Mouse (Mus musculus) heart, adult 10 weeks (tissue): ENCODE data around the gene Isoc2b. TPM values are rescaled to one million over a fixed set of nuclear protein-coding genes. Genes with fewer than 3 reads are reported as not detected.

Source experiments
- polyA plus RNA-seq: library from polyadenylated mRNA; stranded (reverse); fragments of 350-450 nt; fragmentation: Illumina TruSeq; extraction: RNeasy Lipid Tissue Mini Kit (QIAGEN cat#74804); gene quantifications from one replicate; pipeline ENCODE4 v1.2.3, GENCODE M21; 2014; ENCODE audit warnings: low read depth, low replicate concordance

Isoc2b gene
- polyA plus RNA-seq, result 13.4 TPM

GRCm38 (mm10) chr7:4870133-4870532, at the start of gene Isoc2b:
Gene Isoc2b (minus strand): TSS chr7:4870258.

GRCm38 (mm10) chr7:4915007-4915665, 45.1 kb upstream of the Isoc2b start, which contains the start of gene Zfp628:
Gene Zfp628 (plus strand): TSS chr7:4915217.

GRCm38 (mm10) chr7:4906466-4906950, 36.5 kb upstream of the Isoc2b start, which contains the start of gene Gm36210:
Gene Gm36210 (minus strand): TSS chr7:4906516.

GRCm38 (mm10) chr7:4876753-4877221, 6.7 kb upstream of the Isoc2b start, which contains the start of gene Isoc2a:
Gene Isoc2a (plus strand): TSS chr7:4877153.

GRCm38 (mm10) chr7:4844245-4844916, 25.7 kb downstream of the Isoc2b start, which contains the start of gene Shisa7:
Gene Shisa7 (minus strand): TSS chr7:4844696.

GRCm38 (mm10) chr7:4812303-4813104, 57.6 kb downstream of the Isoc2b start, which contains the start of gene Ube2s:
Gene Ube2s (minus strand): TSS chr7:4812590.

Other genes with a start within 250 kb of the Isoc2b start
- 7.5 TPM for gene Tmem86b, start 238.8 kb downstream of the Isoc2b start, polyA plus RNA-seq
- gene Ppp6r1, start 211.2 kb downstream of the Isoc2b start, polyA plus RNA-seq, result 64.9 TPM
- 37.1 TPM for gene Hspbp1, start 185.2 kb downstream of the Isoc2b start, polyA plus RNA-seq
- 2.1 TPM for gene Brsk1, start 179.7 kb downstream of the Isoc2b start, polyA plus RNA-seq
- gene Tmem150b, start 145.0 kb downstream of the Isoc2b start, polyA plus RNA-seq, result not detected
- 22.8 TPM for gene Kmt5c, start 130.1 kb downstream of the Isoc2b start, polyA plus RNA-seq
- 10.7 TPM for gene Cox6b2, start 117.2 kb downstream of the Isoc2b start, polyA plus RNA-seq
- gene Fam71e2, start 99.0 kb downstream of the Isoc2b start, polyA plus RNA-seq, result not detected
- gene Il11, start 87.4 kb downstream of the Isoc2b start, polyA plus RNA-seq, result not detected
- gene Tmem190, start 87.3 kb downstream of the Isoc2b start, polyA plus RNA-seq, result not detected
- gene Tmem238, start 80.6 kb downstream of the Isoc2b start, polyA plus RNA-seq, result 6.3 TPM
- gene Rpl28, start 77.4 kb downstream of the Isoc2b start, polyA plus RNA-seq, result 392 TPM
- gene Ube2s, start 57.7 kb downstream of the Isoc2b start, polyA plus RNA-seq, result 101 TPM
- not detected for gene Shisa7, start 25.6 kb downstream of the Isoc2b start, polyA plus RNA-seq
- gene Isoc2a, start 6.9 kb upstream of the Isoc2b start, polyA plus RNA-seq, result 45.8 TPM
- gene Gm36210, start 36.3 kb upstream of the Isoc2b start, polyA plus RNA-seq, result not detected
- 4.9 TPM for gene Zfp628, start 45.0 kb upstream of the Isoc2b start, polyA plus RNA-seq
- gene Nat14, start 51.8 kb upstream of the Isoc2b start, polyA plus RNA-seq, result 4.8 TPM
- gene Ssc5d, start 55.5 kb upstream of the Isoc2b start, polyA plus RNA-seq, result 4.7 TPM
- gene Sbk2, start 94.1 kb upstream of the Isoc2b start, polyA plus RNA-seq, result 56.6 TPM
- 60.8 TPM for gene Sbk3, start 100.9 kb upstream of the Isoc2b start, polyA plus RNA-seq
- gene Zfp579, start 125.9 kb upstream of the Isoc2b start, polyA plus RNA-seq, result 25.1 TPM
- gene Zfp524, start 144.2 kb upstream of the Isoc2b start, polyA plus RNA-seq, result 14.0 TPM
- gene Fiz1, start 144.4 kb upstream of the Isoc2b start, polyA plus RNA-seq, result 17.3 TPM
- gene Gm44973, start 145.2 kb upstream of the Isoc2b start, polyA plus RNA-seq, result not detected
- gene Zfp865, start 150.1 kb upstream of the Isoc2b start, polyA plus RNA-seq, result 11.4 TPM
- gene Ccdc106, start 150.3 kb upstream of the Isoc2b start, polyA plus RNA-seq, result not detected
- gene 4632433K11Rik, start 163.9 kb upstream of the Isoc2b start, polyA plus RNA-seq, result not detected
- 8.3 TPM for gene Zfp784, start 168.2 kb upstream of the Isoc2b start, polyA plus RNA-seq
- gene Zfp580, start 181.3 kb upstream of the Isoc2b start, polyA plus RNA-seq, result 3.2 TPM
- gene U2af2, start 191.9 kb upstream of the Isoc2b start, polyA plus RNA-seq, result 85.2 TPM
- 140 TPM for gene Epn1, start 210.0 kb upstream of the Isoc2b start, polyA plus RNA-seq
- not detected for gene Rfpl4, start 246.7 kb upstream of the Isoc2b start, polyA plus RNA-seq